Mouse (Mus musculus) neutrophil, adult 5-6 weeks (primary cell): ENCODE data around the gene Slc6a16. TPM values are rescaled to one million over a fixed set of nuclear protein-coding genes. Genes with fewer than 3 reads are reported as not detected.
A peak's percentile ranks its signal among the peaks of the same experiment; 100 is the strongest.

Experiments
- ATAC-seq: fragments of 151-379, 151-347 bp; 2 replicates; pipeline ENCODE4 v1.8.0; 2017; ENCODE audit warnings: mild to moderate bottlenecking, moderate TSS enrichment; ENCODE audit not compliant: insufficient number of reproducible peaks, poor library complexity, low FRiP score, severe bottlenecking; ENCODE audit errors: extremely low read depth
- total RNA-seq: library from RNA; stranded (forward); fragments of 200-1000 nt; gene quantifications from 2 replicates; pipeline ENCODE4 v1.2.3, GENCODE M21; 2017

Gene Slc6a16
- total RNA-seq, 1 experiment from 2014 or later, result not detected

- ATAC-seq, result no peak
Measured at GRCm38 (mm10) chr7:45213708-45214107, 27.2 kb upstream of the Slc6a16 start.

GRCm38 (mm10) chr7:45215673-45216441 lies 25.0 kb upstream of the Slc6a16 start, which contains the start of gene Tead2:
Gene Tead2, plus strand, starts transcription at chr7:45215753.
- ATAC-seq, result no peak

- ATAC-seq, result no peak
Measured at GRCm38 (mm10) chr7:45216442-45217183, 24.3 kb upstream of the Slc6a16 start.

GRCm38 (mm10) chr7:45221680-45222079 lies 19.2 kb upstream of the Slc6a16 start:
- no peak for ATAC-seq

- ATAC-seq, result no peak
Measured at GRCm38 (mm10) chr7:45224826-45225225, 16.1 kb upstream of the Slc6a16 start.

- ATAC-seq, result no peak
Measured at GRCm38 (mm10) chr7:45226421-45226820, 14.5 kb upstream of the Slc6a16 start.

- ATAC-seq, result no peak
Measured at GRCm38 (mm10) chr7:45228548-45228947, 12.3 kb upstream of the Slc6a16 start.

- no peak for ATAC-seq
Measured at GRCm38 (mm10) chr7:45229046-45229445, 11.8 kb upstream of the Slc6a16 start.

- ATAC-seq, result peak; percentile 79
Measured at GRCm38 (mm10) chr7:45229459-45230203, 11.3 kb upstream of the Slc6a16 start.

GRCm38 (mm10) chr7:45231192-45231591 lies 9.7 kb upstream of the Slc6a16 start:
- no peak for ATAC-seq

- ATAC-seq, result no peak
Measured at GRCm38 (mm10) chr7:45231941-45232340, 8.9 kb upstream of the Slc6a16 start.

- ATAC-seq, result no peak
Measured at GRCm38 (mm10) chr7:45232716-45233465, 8.0 kb upstream of the Slc6a16 start.

- no peak for ATAC-seq
Measured at GRCm38 (mm10) chr7:45233580-45234332, 7.1 kb upstream of the Slc6a16 start.

GRCm38 (mm10) chr7:45234333-45234841 lies 6.5 kb upstream of the Slc6a16 start:
- no peak for ATAC-seq

GRCm38 (mm10) chr7:45234922-45235571 lies 5.8 kb upstream of the Slc6a16 start:
- no peak for ATAC-seq

- ATAC-seq, result no peak
Measured at GRCm38 (mm10) chr7:45235656-45236180, 5.2 kb upstream of the Slc6a16 start.
